Mouse (Mus musculus): Measurements from ENCODE around the gene Gm20661.

GRCm38 (mm10) chr9:107978815-107979214 is 4.0 kb upstream of the Gm20661 start:
- no peak for TF ChIP-seq POLR2A (IDR thresholded peaks at IDR 0.05; ENCODE audit: borderline replicate concordance, extremely low read depth, low read depth, low read length)
- no peak for TF ChIP-seq CTCF (IDR thresholded peaks at IDR 0.05; ENCODE audit: insufficient read depth, low read length)
